Mouse (Mus musculus) limb, embryonic 12.5 days (tissue): Measurements from ENCODE around the gene Grin3b. TPM values are rescaled to one million over a fixed set of nuclear protein-coding genes. Genes with fewer than 3 reads are reported as not detected.

Experiments used
- ATAC-seq: fragments of 200-750 bp; cut with Nextera tagmentation; 2 replicates; pipeline ENCODE4 v1.8.0; 2017; ENCODE audit warnings: low read depth, moderate TSS enrichment; ENCODE audit not compliant: insufficient number of reproducible peaks, insufficient read depth, low FRiP score, low TSS enrichment
- H3K27ac ChIP-seq: fragments of 300-500 bp; sonication (generic); 2 replicates; pipeline ENCODE4 v1.5.1; 2016; ENCODE audit warnings: mild to moderate bottlenecking, moderate library complexity
- H3K27me3 ChIP-seq: fragments of 300-500 bp; sonication (generic); 2 replicates; pipeline ENCODE4 v1.6.1; 2016; ENCODE audit warnings: mild to moderate bottlenecking, moderate library complexity
- H3K36me3 ChIP-seq: fragments of 300-500 bp; sonication (generic); 2 replicates; pipeline ENCODE4 v1.6.1; 2016; ENCODE audit warnings: mild to moderate bottlenecking, moderate library complexity
- H3K4me1 ChIP-seq: fragments of 300-500 bp; sonication (generic); replicated peaks from 2 replicates; pipeline ENCODE4 v1.6.1; 2016
- H3K4me2 ChIP-seq: fragments of 300-500 bp; sonication (generic); 2 replicates; pipeline ENCODE4 v1.6.1; 2016; ENCODE audit warnings: mild to moderate bottlenecking, moderate library complexity
- H3K4me3 ChIP-seq: fragments of 300-500 bp; sonication (generic); replicated peaks from 2 replicates; pipeline ENCODE4 v1.5.1; 2016; ENCODE audit warnings: mild to moderate bottlenecking
- H3K9ac ChIP-seq: fragments of 300-500 bp; sonication (generic); replicated peaks from 2 replicates; pipeline ENCODE4 v1.6.1; 2016; ENCODE audit warnings: mild to moderate bottlenecking, moderate library complexity
- H3K9me3 ChIP-seq: fragments of 300-500 bp; sonication (generic); 2 replicates; pipeline ENCODE4 v1.6.1; 2016; ENCODE audit warnings: mild to moderate bottlenecking, moderate library complexity
- WGBS: fragments of 180-500 bp; shearing (Covaris S2); methylation state at CpG from one replicate; pipeline ENCODE4 v1.1.7; 2016; 5-methylcytosine and 5-hydroxymethylcytosine counted together
- polyA plus RNA-seq: library from polyadenylated mRNA; unstranded; fragments of >200 nt; fragmentation: Nextera tagmentation; extraction: Ambion mirVana; gene quantifications from 2 replicates; pipeline ENCODE4 v1.2.1, GENCODE M21; 2016

Grin3b gene
- polyA plus RNA-seq, 1 experiment from 2014 or later, result 0.54 TPM

- Histone ChIP-seq H3K9me3 (no peaks in the 10 kb centered on the region), H3K27me3 (no peaks in the 10 kb centered on the region), H3K9ac (no peak overlapping the region; the same call in 1 of the 2 replicates), H3K4me3 (no peak overlapping the region), H3K4me2 (no peak overlapping the region), H3K36me3 (peaks cover 95% of the 10 kb centered on the region), H3K27ac (peak overlapping the region; percentile 26), H3K4me1 (peaks cover 69% of the 10 kb centered on the region)
- WGBS, result 81% methylated on average over 27 of the region's 27 CpGs
- no peak for ATAC-seq
Observed at GRCm38 (mm10) chr10:79936911-79937441, 33.5 kb upstream of the Grin3b start.

GRCm38 (mm10) chr10:79937775-79938526 lies 32.6 kb upstream of the Grin3b start:
- Histone ChIP-seq H3K27ac (0 out of 2 replicates have a peak overlapping the region, but pooled peaks have one; percentile 35), H3K4me1 (peaks cover 62% of the 10 kb centered on the region), H3K9ac (no peak overlapping the region), H3K4me2 (no peak overlapping the region), H3K9me3 (no peaks in the 10 kb centered on the region), H3K4me3 (no peak overlapping the region), H3K36me3 (peaks cover 92% of the 10 kb centered on the region), H3K27me3 (no peaks in the 10 kb centered on the region)
- WGBS, result 67% methylated on average over 11 of the region's 11 CpGs
- no peak for ATAC-seq

- H3K27me3 ChIP-seq, result no peaks in the 10 kb centered on the region
- H3K9ac ChIP-seq, result no peak overlapping the region
- no peak for ATAC-seq
- no peak overlapping the region for H3K4me2 ChIP-seq
- H3K9me3 ChIP-seq, result no peaks in the 10 kb centered on the region
- peaks cover 63% of the 10 kb centered on the region for H3K4me1 ChIP-seq
- peaks cover 76% of the 10 kb centered on the region for H3K36me3 ChIP-seq
- no peak overlapping the region for H3K4me3 ChIP-seq
- WGBS, result 53% methylated on average over 7 of the region's 7 CpGs
- no peak overlapping the region for H3K27ac ChIP-seq
Observed at GRCm38 (mm10) chr10:79940749-79941148, 29.8 kb upstream of the Grin3b start.

GRCm38 (mm10) chr10:79942988-79943387 lies 27.5 kb upstream of the Grin3b start:
- 97% methylated on average over 1 of the region's 1 CpGs for WGBS
- Histone ChIP-seq H3K9me3 (no peaks in the 10 kb centered on the region), H3K4me3 (no peak overlapping the region), H3K4me1 (peaks cover 57% of the 10 kb centered on the region), H3K27me3 (no peaks in the 10 kb centered on the region), H3K36me3 (peaks cover 71% of the 10 kb centered on the region), H3K27ac (peak overlapping the region; percentile 89; the same call in 1 of the 2 replicates), H3K4me2 (no peak overlapping the region), H3K9ac (no peak overlapping the region)
- no peak for ATAC-seq

- ATAC-seq, result no peak
- peaks cover 70% of the 10 kb centered on the region for H3K36me3 ChIP-seq
- H3K9ac ChIP-seq, result 0 out of 2 replicates have a peak overlapping the region, but pooled peaks have one; percentile 24
- H3K27ac ChIP-seq, result peak overlapping the region; percentile 89; the same call in 1 of the 2 replicates
- peaks cover 53% of the 10 kb centered on the region for H3K4me1 ChIP-seq
- H3K4me2 ChIP-seq, result no peak overlapping the region
- no peak overlapping the region for H3K4me3 ChIP-seq
- 65% methylated on average over 9 of the region's 9 CpGs for WGBS
- no peaks in the 10 kb centered on the region for H3K27me3 ChIP-seq
- no peaks in the 10 kb centered on the region for H3K9me3 ChIP-seq
Observed at GRCm38 (mm10) chr10:79943471-79943901, 27.0 kb upstream of the Grin3b start.

GRCm38 (mm10) chr10:79945507-79946234 lies 24.8 kb upstream of the Grin3b start:
- H3K4me1 ChIP-seq, result peaks cover 43% of the 10 kb centered on the region
- peak overlapping the region; percentile 27; the same call in 1 of the 2 replicates for H3K4me2 ChIP-seq
- H3K9me3 ChIP-seq, result no peaks in the 10 kb centered on the region
- no peaks in the 10 kb centered on the region for H3K27me3 ChIP-seq
- H3K27ac ChIP-seq, result peak overlapping the region; percentile 89
- no peak overlapping the region for H3K4me3 ChIP-seq
- peak overlapping the region; percentile 46; the same call in 1 of the 2 replicates for H3K9ac ChIP-seq
- ATAC-seq, result no peak
- WGBS, result 13% methylated on average over 16 of the region's 16 CpGs
- H3K36me3 ChIP-seq, result peaks cover 74% of the 10 kb centered on the region

GRCm38 (mm10) chr10:79946752-79947322 lies 23.7 kb upstream of the Grin3b start:
- ATAC-seq, result peak; percentile 37; the same call in 1 of the 2 replicates
- Histone ChIP-seq H3K27ac (peak overlapping the region; percentile 89), H3K36me3 (peaks cover 74% of the 10 kb centered on the region), H3K4me3 (no peak overlapping the region), H3K4me1 (peaks cover 43% of the 10 kb centered on the region), H3K9me3 (no peaks in the 10 kb centered on the region), H3K27me3 (no peaks in the 10 kb centered on the region), H3K4me2 (peak overlapping the region; percentile 24), H3K9ac (peak overlapping the region; percentile 34; the same call in 1 of the 2 replicates)
- WGBS, result 16% methylated on average over 7 of the region's 7 CpGs

- no peaks in the 10 kb centered on the region for H3K9me3 ChIP-seq
- peaks cover 70% of the 10 kb centered on the region for H3K36me3 ChIP-seq
- H3K4me3 ChIP-seq, result no peak overlapping the region
- no peak for ATAC-seq
- H3K27ac ChIP-seq, result peak overlapping the region; percentile 89; the same call in 1 of the 2 replicates
- H3K27me3 ChIP-seq, result no peaks in the 10 kb centered on the region
- H3K4me1 ChIP-seq, result peaks cover 43% of the 10 kb centered on the region
- WGBS, result 70% methylated on average over 6 of the region's 6 CpGs
- no peak overlapping the region for H3K4me2 ChIP-seq
- no peak overlapping the region for H3K9ac ChIP-seq
Observed at GRCm38 (mm10) chr10:79947502-79947901, 23.0 kb upstream of the Grin3b start.

GRCm38 (mm10) chr10:79949873-79950272 lies 20.6 kb upstream of the Grin3b start:
- no peak overlapping the region for H3K27ac ChIP-seq
- H3K27me3 ChIP-seq, result no peaks in the 10 kb centered on the region
- peaks cover 24% of the 10 kb centered on the region for H3K4me1 ChIP-seq
- no peak overlapping the region for H3K4me2 ChIP-seq
- H3K36me3 ChIP-seq, result peaks cover 74% of the 10 kb centered on the region
- no peaks in the 10 kb centered on the region for H3K9me3 ChIP-seq
- 86% methylated on average over 4 of the region's 4 CpGs for WGBS
- H3K9ac ChIP-seq, result no peak overlapping the region
- H3K4me3 ChIP-seq, result no peak overlapping the region
- ATAC-seq, result no peak

- Histone ChIP-seq H3K4me2 (no peak overlapping the region), H3K27ac (no peak overlapping the region), H3K9me3 (no peaks in the 10 kb centered on the region), H3K9ac (no peak overlapping the region), H3K4me1 (peaks cover 23% of the 10 kb centered on the region), H3K27me3 (no peaks in the 10 kb centered on the region), H3K36me3 (peaks cover 69% of the 10 kb centered on the region), H3K4me3 (no peak overlapping the region)
- ATAC-seq, result no peak
- WGBS, result 84% methylated on average over 18 of the region's 18 CpGs
Observed at GRCm38 (mm10) chr10:79950661-79951060, 19.9 kb upstream of the Grin3b start.

GRCm38 (mm10) chr10:79953946-79954345 lies 16.6 kb upstream of the Grin3b start:
- no peak for ATAC-seq
- peaks cover 44% of the 10 kb centered on the region for H3K36me3 ChIP-seq
- H3K9me3 ChIP-seq, result no peaks in the 10 kb centered on the region
- WGBS, result 92% methylated on average over 6 of the region's 6 CpGs
- H3K9ac ChIP-seq, result no peak overlapping the region
- H3K27me3 ChIP-seq, result no peaks in the 10 kb centered on the region
- H3K4me3 ChIP-seq, result no peak overlapping the region
- H3K4me1 ChIP-seq, result peaks cover 22% of the 10 kb centered on the region
- H3K27ac ChIP-seq, result peak overlapping the region; percentile 69
- no peak overlapping the region for H3K4me2 ChIP-seq
